Mouse (Mus musculus): ENCODE data around the gene Dlk2.

DNA sequence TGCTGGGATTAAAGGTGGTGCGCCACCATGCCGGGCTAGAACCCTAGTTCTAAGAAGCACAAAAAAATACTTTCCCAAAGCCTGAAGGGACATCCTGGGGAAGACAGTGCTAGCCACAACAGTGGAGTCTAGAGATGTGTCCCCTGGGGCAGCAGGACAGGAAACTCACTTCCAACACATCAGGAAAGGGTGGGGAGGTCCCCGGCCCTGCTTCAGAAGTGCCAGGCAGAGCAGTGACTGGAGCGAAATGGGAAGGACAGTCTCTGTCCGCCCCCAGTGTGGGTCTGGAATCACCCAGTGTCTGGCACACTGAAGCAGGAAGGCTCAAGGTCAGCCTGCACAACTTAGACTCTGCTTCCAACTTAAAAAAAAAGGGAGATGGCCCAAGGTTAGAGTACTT is 24.5 kb upstream of the Dlk2 start:
- TF ChIP-seq POLR2A (IDR thresholded peaks at IDR 0.05; ENCODE audit: borderline replicate concordance, extremely low read depth, low read depth, low read length) (no peak), CTCF (IDR thresholded peaks at IDR 0.05; ENCODE audit: insufficient read depth, low read length) (no peak)
